Mouse (Mus musculus) CH12.LX (cell line): ENCODE measurements around the gene Col27a1. TPM values are rescaled to one million over a fixed set of nuclear protein-coding genes. Genes with fewer than 3 reads are reported as not detected.

ENCODE experiments used
- DNase-seq: peaks from one replicate; pipeline ENCODE4 v3.0.0-alpha.2; 2013; ENCODE audit errors: extremely low read depth
- H3K27ac ChIP-seq: 2 replicates; pipeline ENCODE4 v1.5.1; 2012; ENCODE audit warnings: low read depth, mild to moderate bottlenecking, control low read depth, moderate library complexity; ENCODE audit not compliant: insufficient read depth
- H3K27me3 ChIP-seq: replicated peaks from 2 replicates; pipeline ENCODE3; 2012; ENCODE audit warnings: inconsistent platforms
- H3K36me3 ChIP-seq, 2 experiments: replicated peaks in 1 of 2; 2 replicates each; pipeline versions ENCODE3 to v1.6.1; 2012; ENCODE audit warnings: inconsistent platforms in 1 of 2, low read length in 1 of 2, mild to moderate bottlenecking in 1 of 2, mixed read lengths in 1 of 2, moderate library complexity in 1 of 2; ENCODE audit not compliant: control insufficient read depth in 1 of 2, insufficient read depth in 1 of 2
- H3K4me1 ChIP-seq, 2 experiments: 2 replicates each; pipeline ENCODE4 v1.6.1; 2012; ENCODE audit warnings: inconsistent platforms in 1 of 2, moderate library complexity in 1 of 2; ENCODE audit not compliant: insufficient read depth in 2 of 2, control insufficient read depth in 1 of 2
- H3K4me2 ChIP-seq: 2 replicates; pipeline ENCODE4 v1.6.1; 2012; ENCODE audit warnings: low read depth, mild to moderate bottlenecking, control low read depth; ENCODE audit not compliant: poor library complexity, insufficient read depth, severe bottlenecking
- H3K4me3 ChIP-seq, 3 experiments: fragments of 150-350 bp in 1 of 3; sonication (generic) in 1 of 3; replicated peaks in 1 of 3; 2 replicates each; pipeline versions ENCODE3 to v1.5.1; 2011 to 2012; ENCODE audit warnings: low read depth in 2 of 3, low read length in 2 of 3, mild to moderate bottlenecking in 2 of 3, moderate library complexity in 2 of 3, control low read depth in 1 of 3, improper control_type of control experiment in 1 of 3, inconsistent platforms in 1 of 3, mixed read lengths in 1 of 3; ENCODE audit not compliant: poor library complexity in 1 of 3
- H3K79me2 ChIP-seq: replicated peaks from 2 replicates; pipeline ENCODE4 v1.6.1; 2012; ENCODE audit warnings: mild to moderate bottlenecking, moderate library complexity; ENCODE audit not compliant: control insufficient read depth, poor library complexity, insufficient read depth, severe bottlenecking; ENCODE audit errors: extremely low read depth
- H3K9ac ChIP-seq: 2 replicates; pipeline ENCODE4 v1.6.1; 2012; ENCODE audit warnings: low read depth, mild to moderate bottlenecking, control low read depth, moderate library complexity; ENCODE audit not compliant: insufficient read depth
- H3K9me3 ChIP-seq: replicated peaks from 2 replicates; pipeline ENCODE3; 2012; ENCODE audit warnings: low read length, inconsistent platforms, mixed read lengths
- E2F4 ChIP-seq: IDR thresholded peaks from 2 replicates; pipeline ENCODE4 v1.6.1; 2011; ENCODE audit warnings: low read depth, low read length, improper control_type of control experiment; ENCODE audit not compliant: insufficient replicate concordance
- ELF1 ChIP-seq: IDR thresholded peaks from 2 replicates; pipeline ENCODE4 v1.6.1; 2014; ENCODE audit warnings: low read depth, mild to moderate bottlenecking, inconsistent platforms, low read length, improper control_type of control experiment
- EP300 ChIP-seq: IDR thresholded peaks from 2 replicates; pipeline ENCODE4 v1.6.1; 2011; ENCODE audit warnings: low read length, improper control_type of control experiment
- ETS1 ChIP-seq: conservative IDR thresholded peaks from 2 replicates; pipeline ENCODE4 v1.6.1; 2012; ENCODE audit warnings: low read depth, mild to moderate bottlenecking, inconsistent platforms, low read length, improper control_type of control experiment, moderate library complexity
- GABPA ChIP-seq: IDR thresholded peaks from 2 replicates; pipeline ENCODE4 v1.6.1; 2012; ENCODE audit warnings: low read depth, low read length, improper control_type of control experiment, inconsistent platforms; ENCODE audit not compliant: insufficient replicate concordance
- HCFC1 ChIP-seq: IDR thresholded peaks from 2 replicates; pipeline ENCODE4 v1.6.1; 2012; ENCODE audit warnings: low read depth, mild to moderate bottlenecking, inconsistent platforms, low read length, improper control_type of control experiment
- JUND ChIP-seq: conservative IDR thresholded peaks from 2 replicates; pipeline ENCODE4 v1.6.1; 2011; ENCODE audit warnings: low read depth, low read length, improper control_type of control experiment
- MAFK ChIP-seq: IDR thresholded peaks from 2 replicates; pipeline ENCODE4 v1.6.1; 2011; ENCODE audit warnings: low read length, improper control_type of control experiment; ENCODE audit not compliant: insufficient replicate concordance
- MAX ChIP-seq: IDR thresholded peaks from 2 replicates; pipeline ENCODE4 v1.6.1; 2011; ENCODE audit warnings: low read length, improper control_type of control experiment
- MAZ ChIP-seq: IDR thresholded peaks from 2 replicates; pipeline ENCODE4 v1.6.1; 2012; ENCODE audit warnings: low read depth, mild to moderate bottlenecking, inconsistent platforms, low read length, improper control_type of control experiment, moderate library complexity
- MEF2A ChIP-seq: IDR thresholded peaks from 2 replicates; pipeline ENCODE4 v1.6.1; 2014; ENCODE audit warnings: low read depth, mild to moderate bottlenecking, inconsistent platforms, low read length, improper control_type of control experiment, borderline replicate concordance
- MYC ChIP-seq: IDR thresholded peaks from 2 replicates; pipeline ENCODE4 v1.6.1; 2011; ENCODE audit warnings: low read depth, mild to moderate bottlenecking, improper control_type of control experiment, low read length
- NELFE ChIP-seq: IDR thresholded peaks from 2 replicates; pipeline ENCODE4 v1.6.1; 2011; ENCODE audit warnings: low read depth, low read length, improper control_type of control experiment
- NRF1 ChIP-seq: IDR thresholded peaks from 2 replicates; pipeline ENCODE4 v1.6.1; 2014; ENCODE audit warnings: low read depth, mild to moderate bottlenecking, inconsistent platforms, low read length, improper control_type of control experiment, moderate library complexity
- PAX5 ChIP-seq: IDR thresholded peaks from 2 replicates; pipeline ENCODE4 v1.6.1; 2012; ENCODE audit warnings: low read length, inconsistent platforms, mixed read lengths
- POLR2A ChIP-seq: IDR thresholded peaks from 2 replicates; pipeline ENCODE4 v1.6.1; 2011; ENCODE audit warnings: low read depth, mild to moderate bottlenecking, improper control_type of control experiment, low read length
- POLR2AphosphoS2 ChIP-seq: IDR thresholded peaks from 2 replicates; pipeline ENCODE4 v1.6.1; 2011; ENCODE audit warnings: low read depth, low read length, improper control_type of control experiment
- RAD21 ChIP-seq: IDR thresholded peaks from 2 replicates; pipeline ENCODE4 v1.6.1; 2011; ENCODE audit warnings: low read depth, mild to moderate bottlenecking, low read length, improper control_type of control experiment, moderate library complexity
- RCOR1 ChIP-seq: conservative IDR thresholded peaks from 2 replicates; pipeline ENCODE4 v1.6.1; 2012; ENCODE audit warnings: low read depth, mild to moderate bottlenecking, inconsistent platforms, low read length, improper control_type of control experiment
- SIN3A ChIP-seq: IDR thresholded peaks from 2 replicates; pipeline ENCODE4 v1.6.1; 2012; ENCODE audit warnings: low read length, improper control_type of control experiment, inconsistent platforms
- TBP ChIP-seq: conservative IDR thresholded peaks from 2 replicates; pipeline ENCODE4 v1.6.1; 2011; ENCODE audit warnings: low read depth, low read length, improper control_type of control experiment
- UBTF ChIP-seq: IDR thresholded peaks from 2 replicates; pipeline ENCODE4 v1.6.1; 2012; ENCODE audit warnings: low read depth, mild to moderate bottlenecking, inconsistent platforms, low read length, improper control_type of control experiment, moderate library complexity
- USF1 ChIP-seq: IDR thresholded peaks from 2 replicates; pipeline ENCODE4 v1.6.1; 2014; ENCODE audit warnings: low read depth, mild to moderate bottlenecking, inconsistent platforms, low read length, improper control_type of control experiment
- USF2 ChIP-seq: conservative IDR thresholded peaks from 2 replicates; pipeline ENCODE4 v1.6.1; 2011; ENCODE audit warnings: low read depth, low read length, improper control_type of control experiment
- ZC3H11A ChIP-seq: IDR thresholded peaks from 2 replicates; pipeline ENCODE4 v1.6.1; 2012; ENCODE audit warnings: low read depth, mild to moderate bottlenecking, inconsistent platforms, low read length, improper control_type of control experiment
- ZNF384 ChIP-seq: IDR thresholded peaks from 2 replicates; pipeline ENCODE4 v1.6.1; 2012; ENCODE audit warnings: low read depth, low read length, improper control_type of control experiment, inconsistent platforms
- dilution Hi-C: fragments of 300-500 bp; cut with MboI; formaldehyde crosslinking; loops from 2 replicates; pipeline ENCODE4 v1.14.3; 2020; ENCODE audit warnings: low sequenced_read_pairs; ENCODE audit not compliant: extremely low pct_unique_long_range_greater_than_20kb, extremely low pct_ligation_motif_present
- in situ Hi-C: fragments of 300-500 bp; cut with MboI; formaldehyde crosslinking; loops from 3 replicates; pipeline ENCODE4 v1.14.3; 2019; ENCODE audit warnings: low sequenced_read_pairs, low pct_ligation_motif_present, low pct_unique_long_range_greater_than_20kb, mixed read lengths
- polyA plus RNA-seq: library from polyadenylated mRNA; unstranded; fragments of >175 nt; gene quantifications from 2 replicates; pipeline ENCODE4 v1.2.1, GENCODE M21; 2012; ENCODE audit warnings: low read depth; ENCODE audit not compliant: insufficient read length
- total RNA-seq, 2 experiments: library from RNA; depleted of rRNA; stranded (reverse); fragments of 300-350 nt in 1 of 2; fragments of >200 nt in 1 of 2; gene quantifications; 2 replicates each; pipeline ENCODE4 v1.2.3; 2012 to 2014

Col27a1 gene
- total and polyA plus RNA-seq, 3 experiments: 0.04 to 0.05 TPM; not detected in 1

- dilution Hi-C loops: no loop called here
- Histone ChIP-seq H3K79me2 (no peaks in the 10 kb centered on the region), H3K27me3 (peaks cover 72% of the 10 kb centered on the region), H3K9me3 (no peaks in the 10 kb centered on the region), H3K4me1 (peaks cover 0 to 8% of the 10 kb centered on the region in 2 experiments; a peak in 1 of 4 replicates), H3K4me3 (no peak overlapping the region), H3K27ac (no peak overlapping the region), H3K4me2 (no peak overlapping the region), H3K36me3 (no peaks in the 10 kb centered on the region), H3K9ac (no peak overlapping the region)
- no peak for DNase-seq
- TF ChIP-seq MYC (no peak), GABPA (no peak), RCOR1 (no peak), ELF1 (no peak), PAX5 (no peak), NELFE (no peak), EP300 (no peak), E2F4 (no peak), POLR2A (no peak), ETS1 (no peak), ZNF384 (no peak), MAFK (no peak), MAX (no peak)
- in situ Hi-C loops: no loop called here
These were observed 76.3 kb downstream of the Col27a1 start for GRCm38 (mm10) chr4:63290081-63290480.

- no peak for TF ChIP-seq EP300
- no peak for TF ChIP-seq RAD21
- TF ChIP-seq ZNF384: no peak
- H3K27me3 ChIP-seq: peaks cover 75% of the 10 kb centered on the region
- no peak overlapping the region for H3K27ac ChIP-seq
- no peaks in the 10 kb centered on the region for H3K9me3 ChIP-seq
- H3K79me2 ChIP-seq: no peaks in the 10 kb centered on the region
- in situ Hi-C loops (no loop called here), dilution Hi-C loops (no loop called here)
- peaks cover 0 to 8% of the 10 kb centered on the region in 2 experiments; a peak in 1 of 4 replicates for H3K4me1 ChIP-seq
- no peaks in the 10 kb centered on the region for H3K36me3 ChIP-seq
- H3K9ac ChIP-seq: no peak overlapping the region
- no peak overlapping the region for H3K4me3 ChIP-seq
- DNase-seq: no peak
- no peak overlapping the region for H3K4me2 ChIP-seq
These were observed 77.3 kb downstream of the Col27a1 start for GRCm38 (mm10) chr4:63291075-63291474.

GRCm38 (mm10) chr4:63291658-63292057 lies 77.9 kb downstream of the Col27a1 start:
- Histone ChIP-seq H3K4me1 (peaks cover 0 to 8% of the 10 kb centered on the region in 2 experiments; a peak in 1 of 4 replicates), H3K27me3 (peaks cover 73% of the 10 kb centered on the region), H3K4me2 (no peak overlapping the region), H3K27ac (no peak overlapping the region), H3K4me3 (no peak overlapping the region), H3K79me2 (no peaks in the 10 kb centered on the region), H3K9ac (no peak overlapping the region), H3K9me3 (no peaks in the 10 kb centered on the region), H3K36me3 (no peaks in the 10 kb centered on the region)
- no peak for DNase-seq
- in situ Hi-C loops (no loop called here), dilution Hi-C loops (no loop called here)
- TF ChIP-seq E2F4 (no peak), EP300 (no peak), POLR2A (no peak), MAZ (no peak), JUND (no peak), SIN3A (no peak), USF1 (no peak), HCFC1 (no peak), UBTF (no peak), ZC3H11A (no peak), GABPA (no peak), TBP (no peak), MAX (no peak), USF2 (no peak), MEF2A (no peak), PAX5 (no peak), ELF1 (no peak), MYC (no peak), NRF1 (no peak), POLR2AphosphoS2 (no peak)
